7 mouse cellular contexts compared by ENCODE assay signal in genomic region chrX:159372753-159373144, GRCm38 (mm10). TPM values are rescaled to one million over a fixed set of nuclear protein-coding genes. Genes with fewer than 3 reads are reported as not detected.
DNase-seq lines count a peak whose midpoint lies in the region; ATAC-seq and TF ChIP-seq lines count a peak whose summit lies in the region.

No protein-coding gene starts in this region.

- 6% methylated on average over 9 of the region's 9 CpGs for WGBS in lung, postnatal 0 days
- WGBS in limb, embryonic 14.5 days = 14% methylated on average over 9 of the region's 9 CpGs
- WGBS in stomach, embryonic 15.5 days = 15% methylated on average over 9 of the region's 9 CpGs

- H3K4me2 ChIP-seq in lung, postnatal 0 days (replicated peaks; ENCODE audit: low read depth, low read length) = peak overlapping the region; percentile 50
- H3K4me2 ChIP-seq in limb, embryonic 14.5 days (replicated peaks; ENCODE audit: low read depth, low read length, severe bottlenecking) = peak overlapping the region; percentile 49
- H3K4me2 ChIP-seq in stomach, embryonic 15.5 days = peak overlapping the region; percentile 43

- H3K36me3 ChIP-seq in lung, postnatal 0 days (ENCODE audit: insufficient read depth, low read length) = no peaks in the 10 kb centered on the region
- 0 out of 2 replicates have a peak, but pooled peaks cover 2% of the 10 kb centered on the region for H3K36me3 ChIP-seq in limb, embryonic 14.5 days (ENCODE audit: control insufficient read depth, insufficient read depth, low read length)
- H3K36me3 ChIP-seq in stomach, embryonic 15.5 days = no peaks in the 10 kb centered on the region

- no peaks in the 10 kb centered on the region for H3K27me3 ChIP-seq in lung, postnatal 0 days (replicated peaks; ENCODE audit: insufficient read depth, low read length)
- H3K27me3 ChIP-seq in limb, embryonic 14.5 days (ENCODE audit: control insufficient read depth, insufficient read depth, low read length) = no peaks in the 10 kb centered on the region
- H3K27me3 ChIP-seq in stomach, embryonic 15.5 days (replicated peaks) = no peaks in the 10 kb centered on the region

- H3K4me1 ChIP-seq in lung, postnatal 0 days (ENCODE audit: insufficient read depth, low read depth, low read length) = no peaks in the 10 kb centered on the region
- H3K4me1 ChIP-seq in limb, embryonic 14.5 days (ENCODE audit: control insufficient read depth, insufficient read depth, low read length) = no peaks in the 10 kb centered on the region
- no peaks in the 10 kb centered on the region for H3K4me1 ChIP-seq in stomach, embryonic 15.5 days

- TF ChIP-seq EP300 in lung, postnatal 0 days (IDR thresholded peaks at IDR 0.05) = no peak

- TF ChIP-seq POLR2A in limb, embryonic 14.5 days (IDR thresholded peaks at IDR 0.05; ENCODE audit: borderline replicate concordance, extremely low read depth, insufficient read depth, insufficient read length) = no peak

- no peak for TF ChIP-seq CTCF in lung, postnatal 0 days (IDR thresholded peaks at IDR 0.05)

- peak overlapping the region; percentile 67 for H3K4me3 ChIP-seq in lung, postnatal 0 days (ENCODE audit: low read depth, low read length)
- peak overlapping the region; percentile 61 for H3K4me3 ChIP-seq in limb, embryonic 14.5 days (replicated peaks; ENCODE audit: low read length)
- peak overlapping the region; percentile 55 for H3K4me3 ChIP-seq in stomach, embryonic 15.5 days (replicated peaks)

- no peak for DNase-seq in lung, postnatal 0 days (ENCODE audit: low spot score)
- no peak for DNase-seq in lung, postnatal 25 days (ENCODE audit: low spot score)
- DNase-seq in limb, embryonic 14.5 days (ENCODE audit: low spot score) = no peak
- DNase-seq in layer of hippocampus, postnatal 10 days (ENCODE audit: low spot score in 2 of 2) = no peak
- no peak for DNase-seq in gastrocnemius, postnatal 10 days

- peak overlapping the region; percentile 44 for H3K9ac ChIP-seq in lung, postnatal 0 days (replicated peaks; ENCODE audit: low read depth)
- H3K9ac ChIP-seq in limb, embryonic 14.5 days (ENCODE audit: low read depth, low read length, severe bottlenecking) = peak overlapping the region; percentile 70
- H3K9ac ChIP-seq in stomach, embryonic 15.5 days = peak overlapping the region; percentile 54; the same call in 1 of the 2 replicates

- H3K27ac ChIP-seq in lung, postnatal 0 days (ENCODE audit: low read length) = peak overlapping the region; percentile 71; the same call in 1 of the 2 replicates
- 0 out of 2 replicates have a peak overlapping the region, but pooled peaks have one; percentile 80 for H3K27ac ChIP-seq in limb, embryonic 14.5 days (replicated peaks; ENCODE audit: low read depth, low read length)
- H3K27ac ChIP-seq in stomach, embryonic 15.5 days = peak overlapping the region; percentile 72

- no peaks in the 10 kb centered on the region for H3K9me3 ChIP-seq in lung, postnatal 0 days (ENCODE audit: low read length)
- no peaks in the 10 kb centered on the region for H3K9me3 ChIP-seq in limb, embryonic 14.5 days (ENCODE audit: control insufficient read depth, low read length)
- no peaks in the 10 kb centered on the region for H3K9me3 ChIP-seq in stomach, embryonic 15.5 days

- ATAC-seq in lung, postnatal 0 days = no peak
- peak; percentile 33; the same call in 1 of the 2 replicates for ATAC-seq in erythroid progenitor cell, adult 5-6 weeks (replicated peaks; ENCODE audit: low FRiP score, poor library complexity, severe bottlenecking)
- ATAC-seq in limb, embryonic 14.5 days (ENCODE audit: low FRiP score, low read depth) = no peak
- no peak for ATAC-seq in stomach, embryonic 15.5 days (ENCODE audit: insufficient read depth, low FRiP score, low read depth)

RNA-seq across cellular contexts. Expression of gene Eif1ax, which starts 0.8 kb away (rescaled TPM):
- polyA plus RNA-seq in lung, postnatal 0 days (2015; fragmentation: Nextera tagmentation; extraction: Ambion mirVana) = 68.4 and 73.1 TPM in 2 replicates
- total RNA-seq in erythroid progenitor cell, adult 5-6 weeks (2015; ENCODE audit: low replicate concordance) = 11.7 and 22.0 TPM in 2 replicates
- 8.9 and 16.6 TPM in 2 replicates for total RNA-seq in erythroid progenitor cell, adult 5-6 weeks (2017; ENCODE audit: low replicate concordance)
- 68.6 and 121 TPM in 2 replicates for polyA plus RNA-seq in limb, embryonic 14.5 days (2012; rRNA removed)
- polyA plus RNA-seq in limb, embryonic 14.5 days (2014; fragmentation: Nextera tagmentation; extraction: Ambion mirVana) = 121 and 123 TPM in 2 replicates
- polyA plus RNA-seq in stomach, embryonic 15.5 days (2015; fragmentation: Nextera tagmentation; extraction: Ambion mirVana) = 132 and 138 TPM in 2 replicates
- 100 to 1,000 TPM; 151 to 170 TPM for total RNA-seq in layer of hippocampus, postnatal 10 days (2021)
- total RNA-seq in gastrocnemius, postnatal 10 days (2021) = 10 to 100 TPM; 86.9 to 91.1 TPM

RNA-seq across cellular contexts. Expression of gene Map7d2, which starts 41.6 kb away (rescaled TPM):
- 0.32 and 0.66 TPM in 2 replicates for polyA plus RNA-seq in lung, postnatal 0 days (2015; fragmentation: Nextera tagmentation; extraction: Ambion mirVana)
- total RNA-seq in erythroid progenitor cell, adult 5-6 weeks (2015; ENCODE audit: low replicate concordance) = not detected in 2 replicates
- not detected in 2 replicates for total RNA-seq in erythroid progenitor cell, adult 5-6 weeks (2017; ENCODE audit: low replicate concordance)
- 0.58 and 0.84 TPM in 2 replicates for polyA plus RNA-seq in limb, embryonic 14.5 days (2012; rRNA removed)
- 0.88 and 1.1 TPM in 2 replicates for polyA plus RNA-seq in limb, embryonic 14.5 days (2014; fragmentation: Nextera tagmentation; extraction: Ambion mirVana)
- 1.8 and 2.0 TPM in 2 replicates for polyA plus RNA-seq in stomach, embryonic 15.5 days (2015; fragmentation: Nextera tagmentation; extraction: Ambion mirVana)
- total RNA-seq in layer of hippocampus, postnatal 10 days (2021) = 10 to 100 TPM; 64.3 to 87.6 TPM
- total RNA-seq in gastrocnemius, postnatal 10 days (2021) = under 1 TPM; 0.31 to 0.36 TPM

Comparison
In these comparisons a context has a peak if more than half of its experiments do, and no peak if none do; other contexts are left out.
1. RNA of gene Map7d2, which starts 41.6 kb away (total RNA-seq): 64.3 to 87.6 TPM in layer of hippocampus, postnatal 10 days; 0.31 to 0.36 TPM in gastrocnemius, postnatal 10 days and not detected in erythroid progenitor cell, adult 5-6 weeks; every median in the first group is over 10 times any median in the second.
2. Peak in every context shown above with its lines, with median percentiles within 50 percentile points of each other: H3K27ac ChIP-seq, H3K4me2 ChIP-seq, H3K4me3 ChIP-seq and H3K9ac ChIP-seq.